Mouse (Mus musculus): ENCODE data around the gene Nfix.

Gene Nfix

GRCm38 (mm10) chr8:84760901-84761300, 39.2 kb downstream of the Nfix start:
- DNase-seq, result no peak

GRCm38 (mm10) chr8:84760405-84760805, 39.7 kb downstream of the Nfix start:
- DNase-seq, result no peak

DNA sequence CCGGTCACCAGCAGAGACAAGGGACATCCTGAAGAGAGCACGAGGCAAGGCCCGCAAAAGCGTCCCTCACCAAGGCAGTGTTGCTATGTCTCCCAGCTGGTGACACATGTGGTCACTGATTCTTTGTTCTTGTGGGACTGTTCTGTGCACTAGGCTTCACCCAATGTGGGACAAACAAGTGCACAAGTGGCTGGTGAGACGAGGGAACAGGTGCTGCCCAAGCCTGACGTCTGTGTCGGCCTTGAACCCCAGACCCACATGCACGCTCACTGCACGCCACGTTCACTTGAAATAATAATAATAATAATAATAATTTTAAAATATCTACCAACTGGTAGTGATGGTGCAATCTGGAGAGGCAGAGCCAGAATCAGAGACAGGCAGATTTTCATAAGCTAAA, 40.4 kb downstream of the Nfix start:
- DNase-seq, result no peak

- peak; percentile 62 for DNase-seq
These were observed 41.0 kb downstream of the Nfix start for GRCm38 (mm10) chr8:84759126-84759525.

DNA sequence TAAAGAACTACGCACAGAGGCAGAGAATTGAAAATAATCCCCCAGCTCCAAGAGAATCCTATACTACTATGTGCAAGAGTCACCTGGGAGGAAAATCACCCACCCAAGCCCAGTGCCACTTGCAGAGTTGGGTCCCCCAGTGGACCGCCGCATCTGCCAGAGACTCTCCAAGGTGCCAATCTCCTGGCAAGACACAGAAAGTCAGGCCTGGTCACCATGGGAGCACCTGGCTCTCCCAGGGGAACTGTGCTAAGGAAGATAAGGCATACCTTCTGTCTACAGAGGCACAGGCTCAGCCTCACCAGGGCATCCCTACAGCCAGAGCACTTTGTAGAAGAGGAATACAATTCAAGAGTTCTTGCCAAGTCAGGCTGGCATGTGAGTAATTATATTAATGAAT, 41.8 kb downstream of the Nfix start:
- no peak for DNase-seq

GRCm38 (mm10) chr8:84757501-84757900, 42.6 kb downstream of the Nfix start:
- DNase-seq, result no peak

DNA sequence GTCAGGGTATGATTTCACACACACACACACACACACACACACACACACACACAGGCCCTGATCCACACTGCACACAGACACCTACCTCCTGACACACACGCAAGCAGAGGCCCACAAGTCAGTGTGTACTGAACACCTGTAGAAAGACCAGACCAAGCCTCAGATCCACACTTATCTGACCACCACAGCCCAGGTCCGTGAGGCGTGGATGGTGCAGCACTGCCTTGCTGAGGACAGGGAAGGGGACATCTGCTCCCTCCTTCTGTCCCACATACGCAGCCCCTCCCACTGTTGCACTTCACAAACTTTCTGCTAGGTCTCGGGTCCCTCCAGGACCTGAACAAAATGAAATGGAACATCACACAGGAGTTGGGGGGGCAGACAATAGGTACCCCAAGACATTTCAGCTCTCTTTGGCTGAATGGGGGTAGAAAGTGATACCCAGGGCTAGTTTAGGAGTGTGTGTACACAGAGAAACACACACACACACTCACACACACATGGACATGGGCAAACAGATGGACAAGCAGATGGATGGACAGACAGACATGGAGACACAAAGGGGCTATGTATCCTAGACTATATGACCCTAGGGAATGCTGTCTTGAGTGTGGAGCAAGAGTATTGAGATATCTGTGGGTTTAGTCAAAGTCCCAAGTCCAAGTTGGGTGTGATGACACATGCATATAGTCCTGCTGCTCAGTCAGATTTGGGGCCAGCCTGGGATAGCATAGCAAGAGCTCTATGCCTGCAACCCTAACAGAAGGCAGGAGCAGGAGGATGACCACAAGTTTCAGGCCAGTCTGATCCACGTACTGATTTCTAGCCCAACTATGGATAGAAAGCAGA, 47.2 kb downstream of the Nfix start:
- DNase-seq, result no peak

- DNase-seq, result no peak
These were observed 50.6 kb downstream of the Nfix start for GRCm38 (mm10) chr8:84749519-84749918.

DNA sequence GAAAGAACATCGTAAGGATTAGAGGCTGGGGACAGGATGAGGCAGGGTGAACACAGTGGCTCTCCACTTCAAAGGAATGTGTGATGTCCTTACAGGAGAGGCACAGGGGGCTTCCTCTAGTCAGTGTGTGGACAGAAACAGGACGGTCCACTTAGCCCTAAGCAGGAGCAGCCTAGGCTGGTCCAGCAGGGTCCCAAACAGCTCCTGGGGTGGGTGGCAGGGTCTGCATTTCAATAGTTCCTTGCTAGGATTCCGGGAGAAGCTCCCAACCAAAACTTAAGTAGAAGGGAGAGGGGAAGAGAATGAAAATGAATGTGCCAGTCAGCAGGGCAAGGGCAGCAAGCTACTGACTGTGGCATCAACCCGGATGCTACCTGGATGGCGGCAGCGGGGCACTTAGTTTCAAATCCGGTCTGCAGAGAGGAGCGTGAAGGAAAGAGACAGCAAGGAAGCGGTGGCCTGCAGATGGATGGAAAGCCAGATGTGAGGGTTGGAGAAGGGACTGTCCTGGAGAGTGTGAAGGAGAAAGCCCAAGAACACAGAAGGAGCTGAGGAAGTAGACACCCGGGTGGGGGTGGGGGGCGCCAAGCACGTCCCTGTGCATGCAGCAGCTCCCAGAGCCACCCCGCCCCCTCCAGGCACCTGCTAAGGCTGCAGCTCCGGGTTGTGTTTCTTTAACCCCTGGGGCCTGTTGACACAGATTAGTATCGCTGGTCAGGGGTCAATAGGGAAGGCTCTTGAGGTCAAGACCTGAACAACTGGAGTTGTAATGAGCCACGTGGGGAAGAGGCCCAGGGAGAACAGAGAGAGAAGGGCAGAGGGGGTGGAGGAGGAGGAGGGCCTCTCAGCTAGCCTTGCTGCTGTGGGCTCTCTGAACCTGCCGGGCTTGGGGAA, 54.9 kb downstream of the Nfix start:
- peak; percentile 61 for DNase-seq

DNA sequence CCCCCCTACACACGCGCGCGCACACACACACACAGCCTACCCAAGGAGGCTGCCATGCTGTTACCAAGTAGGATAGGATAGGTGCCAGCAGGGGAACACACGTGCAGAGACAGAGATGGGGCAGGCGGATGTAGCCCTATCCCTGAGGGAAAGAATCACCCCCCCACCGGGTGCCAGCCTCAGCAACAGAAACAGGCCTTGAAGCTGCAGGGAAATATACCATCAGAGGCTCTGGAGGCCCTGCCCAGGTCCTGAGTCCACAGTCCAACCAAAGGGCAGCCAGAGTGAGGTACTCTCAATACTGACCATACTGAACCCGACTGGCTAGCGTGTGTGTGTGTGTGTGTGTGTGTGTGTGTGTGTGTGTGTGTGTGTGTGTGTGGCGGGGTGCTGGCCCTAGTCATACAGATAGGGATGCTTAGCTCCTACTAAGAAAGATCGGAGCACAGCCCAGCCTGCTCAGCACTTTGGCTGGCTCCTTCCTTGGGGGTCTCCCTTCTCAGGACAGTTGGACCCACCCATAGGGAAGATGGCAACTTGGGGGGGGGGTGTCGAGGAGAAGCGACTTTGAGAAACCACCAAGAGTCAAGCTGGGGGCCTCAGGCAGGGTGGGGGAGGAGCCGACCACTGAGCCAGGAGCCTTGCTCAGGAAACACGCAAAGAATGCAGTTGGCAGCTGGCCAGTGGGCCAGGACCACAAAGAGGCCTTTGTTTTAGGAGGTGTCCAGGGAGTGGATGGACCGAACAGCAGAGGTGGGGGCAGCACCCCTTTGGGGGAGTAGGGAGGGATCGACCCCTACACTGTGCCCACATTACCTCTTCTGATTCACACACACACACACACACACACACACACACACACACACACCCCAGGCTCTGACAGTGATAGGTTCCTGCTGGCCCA, 56.4 kb downstream of the Nfix start:
- DNase-seq, result peak; percentile 91

DNA sequence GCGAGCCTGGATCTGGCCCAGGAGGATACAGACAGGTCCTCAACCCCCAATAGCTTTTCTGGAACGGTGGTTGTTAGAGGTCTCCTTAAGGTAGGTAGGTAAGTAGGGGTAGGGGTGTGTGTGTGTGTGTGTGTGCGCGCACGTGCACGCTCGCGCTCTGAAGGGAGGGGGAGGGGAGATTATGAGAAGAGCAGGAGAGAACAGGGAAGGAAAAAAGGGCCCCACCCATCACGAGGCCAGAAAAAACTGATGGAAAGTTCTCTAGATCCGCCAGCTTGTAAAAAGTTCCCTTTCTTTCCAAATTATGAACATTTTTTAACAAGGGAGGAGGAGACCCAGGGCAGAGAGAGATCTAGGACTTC, 57.1 kb downstream of the Nfix start:
- no peak for DNase-seq

GRCm38 (mm10) chr8:84742171-84743053, 57.7 kb downstream of the Nfix start:
- DNase-seq, result peak; percentile 67

DNA sequence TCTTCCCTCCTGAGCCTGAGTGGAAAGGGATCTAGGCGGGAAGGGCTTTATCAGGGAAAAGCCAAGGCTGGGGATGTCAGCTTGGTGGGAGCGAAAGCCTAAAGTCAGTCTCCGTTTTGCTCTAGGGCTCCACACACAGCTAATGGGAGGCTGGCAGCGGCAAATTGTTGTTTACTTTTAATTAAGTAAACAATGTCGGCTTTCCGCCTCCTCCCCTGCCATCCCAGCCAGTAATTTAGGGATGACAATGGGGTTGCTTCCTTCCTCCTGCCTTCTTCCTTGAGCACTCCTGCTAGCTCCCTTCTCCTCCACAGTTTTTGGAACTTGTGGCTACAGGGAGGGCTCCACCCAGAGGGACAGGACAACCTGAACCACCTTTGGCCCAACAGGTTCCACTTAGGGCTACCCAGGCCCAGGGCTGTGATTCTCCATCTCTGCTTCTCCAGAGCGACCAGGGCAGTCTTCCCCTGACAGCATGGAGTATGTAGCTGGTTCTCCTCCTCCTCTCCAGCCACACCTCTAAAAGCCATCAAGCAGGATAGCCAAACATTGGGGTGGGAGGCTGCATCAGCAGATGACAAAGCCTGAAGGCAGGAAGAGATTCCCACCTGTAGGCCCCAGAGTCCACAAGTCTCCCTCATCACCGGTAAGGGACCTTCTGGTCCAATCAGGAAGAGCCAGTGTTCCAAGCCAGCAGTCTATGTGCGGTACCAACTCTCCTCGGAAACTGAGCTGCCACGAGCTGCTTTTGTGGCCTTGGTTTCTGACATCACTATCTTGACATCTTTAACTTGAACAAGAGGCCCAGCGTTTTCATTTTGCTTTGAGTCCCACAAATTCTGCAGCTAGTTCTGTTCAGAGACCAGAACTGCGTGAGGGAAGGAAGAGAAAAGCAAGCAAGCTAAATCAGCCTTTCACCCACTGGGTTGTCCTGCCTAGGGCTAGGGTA, 59.0 kb downstream of the Nfix start:
- DNase-seq, result no peak

DNA sequence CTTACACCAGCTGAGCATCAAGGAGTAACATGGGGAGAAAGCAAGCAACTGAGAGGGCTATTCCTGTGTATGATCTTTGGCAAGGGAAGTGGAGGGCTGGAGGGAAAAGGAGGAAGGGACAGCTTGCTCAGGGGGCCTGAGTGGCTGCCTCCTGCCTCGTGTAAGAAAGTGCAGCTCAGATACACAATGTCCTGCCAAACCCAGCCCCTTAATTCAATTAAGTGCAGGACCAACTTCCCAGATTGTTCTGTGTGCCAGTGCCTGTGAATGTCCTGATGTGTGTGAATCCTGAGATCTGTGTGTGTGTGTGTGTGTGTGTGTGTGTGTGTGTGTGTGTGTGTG, 60.8 kb downstream of the Nfix start:
- no peak for DNase-seq

GRCm38 (mm10) chr8:84738715-84739400, 61.3 kb downstream of the Nfix start:
- no peak for DNase-seq

DNA sequence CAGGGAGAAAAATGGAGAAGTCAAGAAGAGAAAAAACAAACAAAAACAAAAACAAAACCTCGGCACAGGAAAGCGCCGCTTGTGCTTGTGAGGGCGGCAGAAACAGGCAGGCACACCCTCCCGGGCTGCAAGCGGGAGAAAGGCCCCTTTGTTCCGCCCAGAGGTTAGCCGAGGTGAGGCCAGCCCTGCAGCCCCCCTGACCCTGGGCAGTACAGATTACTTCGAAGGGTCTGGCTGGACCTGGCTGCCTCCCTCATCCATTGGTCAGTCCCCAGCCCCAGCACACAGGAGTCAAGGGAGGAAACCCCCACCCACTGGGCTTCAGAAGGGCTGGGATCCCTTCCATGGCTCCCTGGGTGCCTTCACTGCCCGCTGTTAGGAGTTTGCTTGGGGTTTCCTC, 61.9 kb downstream of the Nfix start:
- no peak for DNase-seq

DNA sequence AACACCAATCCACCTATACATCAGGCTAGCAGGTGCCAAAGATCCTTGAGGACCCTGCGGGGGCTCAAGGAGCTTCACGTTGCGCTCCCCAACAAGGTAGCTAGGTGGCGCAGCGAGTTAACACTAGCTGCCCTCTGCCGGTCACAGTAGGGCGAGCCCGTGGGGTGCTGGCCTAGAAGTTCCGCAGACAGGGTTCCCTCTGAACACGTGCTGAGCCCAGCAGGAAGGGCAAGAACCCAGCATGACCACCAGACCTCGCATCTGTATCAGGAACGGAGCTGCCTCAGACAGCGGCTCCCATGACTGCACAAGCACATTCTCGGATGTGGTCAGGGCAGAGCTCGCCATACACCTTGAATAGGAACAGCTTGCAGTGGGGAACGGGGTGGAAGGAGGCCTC, 62.5 kb downstream of the Nfix start:
- peak; percentile 90 for DNase-seq

GRCm38 (mm10) chr8:84736521-84736920, 63.6 kb downstream of the Nfix start:
- DNase-seq, result no peak

DNA sequence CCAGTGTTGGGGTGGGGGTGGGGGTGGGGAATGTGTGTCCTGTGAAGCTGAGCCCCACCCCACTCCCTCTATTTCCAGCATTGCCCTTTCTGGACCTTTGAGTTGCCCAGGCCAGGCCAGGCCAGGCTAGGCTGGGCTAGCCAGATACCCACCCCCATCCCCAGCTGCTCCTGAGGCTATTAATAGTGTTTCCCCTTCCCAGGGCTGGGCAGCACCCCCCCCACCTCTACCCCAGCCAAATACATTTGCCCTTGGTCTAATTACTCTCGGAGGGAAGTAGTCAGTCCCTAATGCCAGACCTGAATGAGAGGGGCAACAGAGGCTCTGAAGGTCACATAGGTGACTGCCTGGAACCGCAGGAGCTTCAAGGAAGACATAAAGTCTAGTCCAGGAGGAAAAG, 64.5 kb downstream of the Nfix start:
- DNase-seq, result no peak

- DNase-seq, result no peak
These were observed 65.5 kb downstream of the Nfix start for GRCm38 (mm10) chr8:84734680-84735079.
